Mouse (Mus musculus) left cerebral cortex, postnatal 4 days (tissue): ENCODE data around the gene Tmem165. TPM values are rescaled to one million over a fixed set of nuclear protein-coding genes. Genes with fewer than 3 reads are reported as not detected.

ENCODE experiments used
- DNase-seq: peaks from one replicate; pipeline ENCODE4 v3.0.0-alpha.2; 2022
- intact Hi-C: fragments of 180-260 bp; cut with DNase I; formaldehyde crosslinking; loops from one replicate; pipeline ENCODE4 v1.15.1; 2025
- total RNA-seq, 2 experiments: library from RNA; stranded (reverse); gene quantifications; 2 replicates each; pipeline ENCODE4 v1.2.3; 2021

Tmem165 gene
- total RNA-seq, 2 experiments from 2014 or later: 47.1 to 47.4 TPM

- intact Hi-C loops: loop anchor here (10.0 kb wide), 1 partner anchor 302 kb away; no protein-coding TSS in a partner anchor
Measured at GRCm38 (mm10) chr5:76243274-76243673, 59.6 kb downstream of the Tmem165 start.

GRCm38 (mm10) chr5:76243929-76244328 lies 60.2 kb downstream of the Tmem165 start:
- intact Hi-C loops: loop anchor here (10.0 kb wide), 1 partner anchor 301 kb away; no protein-coding TSS in a partner anchor
- DNase-seq: no peak

More at GRCm38 (mm10) chr5:76243274-76243673, 59.6 kb downstream of the Tmem165 start:
- DNase-seq: no peak

GRCm38 (mm10) chr5:76244430-76244829 lies 60.8 kb downstream of the Tmem165 start:
- DNase-seq: no peak
- intact Hi-C loops: loop anchor here (10.0 kb wide), 1 partner anchor 300 kb away; no protein-coding TSS in a partner anchor

- intact Hi-C loops: loop anchor here (10.0 kb wide), 1 partner anchor 299 kb away; no protein-coding TSS in a partner anchor
- no peak for DNase-seq
Measured at GRCm38 (mm10) chr5:76245419-76245818, 61.7 kb downstream of the Tmem165 start.

GRCm38 (mm10) chr5:76246539-76246938 lies 62.9 kb downstream of the Tmem165 start:
- intact Hi-C loops: loop anchor here (10.0 kb wide), 1 partner anchor 298 kb away; no protein-coding TSS in a partner anchor
- no peak for DNase-seq

- intact Hi-C loops: no loop called here
- no peak for DNase-seq
Measured at GRCm38 (mm10) chr5:76250948-76251347, 67.3 kb downstream of the Tmem165 start.

Other genes starting within 250 kb of the Tmem165 start
- 10 to 100 TPM; 27.7 to 28.4 TPM for gene Kdr, start 205.4 kb upstream of the Tmem165 start, total RNA-seq
- 10 to 100 TPM; 11.7 to 13.9 TPM for gene Srd5a3, start 43.6 kb upstream of the Tmem165 start, total RNA-seq
- 10 to 100 TPM; 31.2 to 31.7 TPM for gene Clock, start 120.9 kb downstream of the Tmem165 start, total RNA-seq
- gene Pdcl2, start 147.3 kb downstream of the Tmem165 start, total RNA-seq: not detected
- gene Nmu, start 179.9 kb downstream of the Tmem165 start, total RNA-seq: not detected